Mouse (Mus musculus): ENCODE measurements around the gene Astn2.

GRCm38 (mm10) chr4:65671585-65672184, 732.7 kb downstream of the Astn2 start:
- TF ChIP-seq SIN3A (IDR thresholded peaks at IDR 0.05; ENCODE audit: low read length) (no peak), POLR2A (IDR thresholded peaks at IDR 0.05; ENCODE audit: control insufficient read depth in 1 of 2, insufficient read depth in 1 of 2, low read depth in 1 of 2, low read length in 2 of 2, poor library complexity in 1 of 2) (no peak), EP300 (IDR thresholded peaks at IDR 0.05; ENCODE audit: low read depth in 1 of 2, low read length in 2 of 2) (no peak), CTCF (IDR thresholded peaks at IDR 0.05 in 2 of 3, conservative IDR thresholded peaks at IDR 0.05 in 1 of 3; ENCODE audit: control insufficient read depth in 1 of 3, insufficient read depth in 1 of 3, low read depth in 2 of 3, low read length in 3 of 3, poor library complexity in 1 of 3, severe bottlenecking in 1 of 3) (no peak), GATA1 (IDR thresholded peaks at IDR 0.05; ENCODE audit: low read depth, low read length) (no peak), MAZ (IDR thresholded peaks at IDR 0.05; ENCODE audit: low read depth, low read length) (no peak), TCF12 (IDR thresholded peaks at IDR 0.05; ENCODE audit: low read depth, low read length) (no peak), BHLHE40 (IDR thresholded peaks at IDR 0.05; ENCODE audit: borderline replicate concordance, low read depth, low read length) (no peak), POLR2AphosphoS5 (IDR thresholded peaks at IDR 0.05; ENCODE audit: borderline replicate concordance, low read depth, low read length) (no peak), GABPA (IDR thresholded peaks at IDR 0.05; ENCODE audit: low read depth, low read length) (no peak)

Data from MEL (cell line).